Mouse (Mus musculus) liver, embryonic 15.5 days (tissue): ENCODE results near the gene Doxl2. TPM values are rescaled to one million over a fixed set of nuclear protein-coding genes. Genes with fewer than 3 reads are reported as not detected.

ENCODE experiments used
- ATAC-seq: fragments of 200-750 bp; cut with Nextera tagmentation; 2 replicates; pipeline ENCODE4 v1.8.0; 2017; ENCODE audit warnings: moderate number of reproducible peaks, mild to moderate bottlenecking, moderate library complexity; ENCODE audit not compliant: insufficient read depth
- H3K27ac ChIP-seq: fragments of 300-500 bp; sonication (generic); replicated peaks from 2 replicates; pipeline ENCODE4 v1.5.1; 2015; ENCODE audit warnings: mild to moderate bottlenecking, inconsistent platforms
- H3K27me3 ChIP-seq: fragments of 300-500 bp; sonication (generic); 2 replicates; pipeline ENCODE4 v1.6.1; 2015; ENCODE audit warnings: mild to moderate bottlenecking, inconsistent platforms
- H3K36me3 ChIP-seq: fragments of 300-500 bp; sonication (generic); replicated peaks from 2 replicates; pipeline ENCODE4 v1.6.1; 2015; ENCODE audit warnings: moderate library complexity, mild to moderate bottlenecking, inconsistent platforms
- H3K4me1 ChIP-seq: fragments of 300-500 bp; sonication (generic); replicated peaks from 2 replicates; pipeline ENCODE4 v1.6.1; 2015; ENCODE audit warnings: inconsistent platforms
- H3K4me2 ChIP-seq: fragments of 300-500 bp; sonication (generic); 2 replicates; pipeline ENCODE4 v1.6.1; 2015; ENCODE audit warnings: moderate library complexity, mild to moderate bottlenecking, inconsistent platforms
- H3K4me3 ChIP-seq: fragments of 300-500 bp; sonication (generic); replicated peaks from 2 replicates; pipeline ENCODE4 v1.5.1; 2015; ENCODE audit warnings: mild to moderate bottlenecking, inconsistent platforms
- H3K9ac ChIP-seq: fragments of 300-500 bp; sonication (generic); 2 replicates; pipeline ENCODE4 v1.6.1; 2015; ENCODE audit warnings: moderate library complexity, mild to moderate bottlenecking, inconsistent platforms
- H3K9me3 ChIP-seq: fragments of 300-500 bp; sonication (generic); replicated peaks from 2 replicates; pipeline ENCODE4 v1.6.1; 2016; ENCODE audit warnings: inconsistent platforms
- WGBS: fragments of 180-500 bp; shearing (Covaris S2); methylation state at CpG from one replicate; pipeline ENCODE4 v1.1.7; 2015; ENCODE audit warnings: mixed read lengths; ENCODE audit not compliant: insufficient replicate concordance; 5-methylcytosine and 5-hydroxymethylcytosine counted together
- polyA plus RNA-seq: library from polyadenylated mRNA; unstranded; fragments of >200 nt; fragmentation: Nextera tagmentation; extraction: Ambion mirVana; gene quantifications from 2 replicates; pipeline ENCODE4 v1.2.1, GENCODE M21; 2015

Gene Doxl2
- polyA plus RNA-seq, 1 experiment from 2014 or later, result not detected

DNA sequence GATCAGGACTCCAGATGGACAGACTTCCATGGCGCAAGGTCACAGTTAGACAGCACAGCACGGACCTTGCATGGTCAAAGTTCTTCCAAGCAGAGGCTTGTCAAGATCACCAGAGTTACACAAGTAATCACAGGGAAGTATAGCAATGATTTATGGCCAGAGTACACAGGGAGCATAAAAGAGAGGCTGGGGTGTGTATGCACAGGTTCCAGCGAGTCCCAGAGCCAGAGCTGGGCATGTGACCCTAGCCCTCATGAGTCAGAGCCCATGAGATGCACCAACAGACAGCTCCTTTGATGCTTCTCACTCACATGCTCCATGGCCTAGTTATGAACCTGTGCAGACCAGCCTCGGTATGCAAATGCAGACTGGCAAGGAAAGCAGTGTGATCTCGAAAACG, 53.3 kb downstream of the Doxl2 start:
- no peak overlapping the region for H3K27ac ChIP-seq
- no peak overlapping the region for H3K4me2 ChIP-seq
- H3K9ac ChIP-seq, result no peak overlapping the region
- no peaks in the 10 kb centered on the region for H3K27me3 ChIP-seq
- H3K4me3 ChIP-seq, result no peak overlapping the region
- 66% methylated on average over 6 of the region's 6 CpGs for WGBS
- H3K9me3 ChIP-seq, result no peaks in the 10 kb centered on the region
- no peak; the same call in 1 of the 2 replicates for ATAC-seq
- no peaks in the 10 kb centered on the region for H3K4me1 ChIP-seq
- no peaks in the 10 kb centered on the region for H3K36me3 ChIP-seq

Other genes with a start within 250 kb of the Doxl2 start
- 5.4 and 6.8 TPM in 2 replicates for gene Gimap1, start 235.9 kb upstream of the Doxl2 start, polyA plus RNA-seq
- 2.7 and 3.1 TPM in 2 replicates for gene Gimap5, start 228.8 kb upstream of the Doxl2 start, polyA plus RNA-seq
- 0.05 and 0.30 TPM in 2 replicates for gene Gimap3, start 204.1 kb upstream of the Doxl2 start, polyA plus RNA-seq
- gene Tmem176a, start 134.0 kb upstream of the Doxl2 start, polyA plus RNA-seq, result 119 and 143 TPM in 2 replicates
- gene Tmem176b, start 133.5 kb upstream of the Doxl2 start, polyA plus RNA-seq, result 182 and 213 TPM in 2 replicates
- not detected in 2 replicates for gene Aoc1, start 102.1 kb upstream of the Doxl2 start, polyA plus RNA-seq
- gene 1600015I10Rik, start 45.1 kb upstream of the Doxl2 start, polyA plus RNA-seq, result not detected in 2 replicates
- not detected in 2 replicates for gene Svs1, start 11.9 kb downstream of the Doxl2 start, polyA plus RNA-seq
- gene Gpnmb, start 61.6 kb downstream of the Doxl2 start, polyA plus RNA-seq, result 0.52 and 0.64 TPM in 2 replicates
- 26.8 and 33.3 TPM in 2 replicates for gene Malsu1, start 98.8 kb downstream of the Doxl2 start, polyA plus RNA-seq
- gene Igf2bp3, start 240.0 kb downstream of the Doxl2 start, polyA plus RNA-seq, result 16.3 and 18.5 TPM in 2 replicates